Mouse (Mus musculus) layer of hippocampus, postnatal 36 days (tissue): ENCODE data around the gene Mertk. TPM values are rescaled to one million over a fixed set of nuclear protein-coding genes. Genes with fewer than 3 reads are reported as not detected.

ENCODE experiments used
- DNase-seq, 2 experiments: peaks; one replicate each; pipeline ENCODE4 v3.0.0; 2022
- total RNA-seq, 2 experiments: library from RNA; stranded (reverse); gene quantifications; 2 replicates each; pipeline ENCODE4 v1.2.3; 2021

Gene Mertk
- total RNA-seq, 2 experiments from 2014 or later = 26.2 to 44.1 TPM

- no peak for DNase-seq
Observed at GRCm38 (mm10) chr2:128726067-128726466, 27.3 kb downstream of the Mertk start.

- no peak for DNase-seq
Observed at GRCm38 (mm10) chr2:128726626-128727025, 27.9 kb downstream of the Mertk start.

GRCm38 (mm10) chr2:128727552-128727951, 28.8 kb downstream of the Mertk start:
- DNase-seq = no peak

GRCm38 (mm10) chr2:128728066-128728465, 29.3 kb downstream of the Mertk start:
- DNase-seq = no peak

GRCm38 (mm10) chr2:128729141-128729540, 30.4 kb downstream of the Mertk start:
- DNase-seq = no peak

- no peak for DNase-seq
Observed at GRCm38 (mm10) chr2:128731514-128731913, 32.8 kb downstream of the Mertk start.

GRCm38 (mm10) chr2:128731951-128732350, 33.2 kb downstream of the Mertk start:
- DNase-seq = no peak

GRCm38 (mm10) chr2:128735089-128735488, 36.3 kb downstream of the Mertk start:
- DNase-seq = no peak

- DNase-seq = no peak
Observed at GRCm38 (mm10) chr2:128737051-128737450, 38.3 kb downstream of the Mertk start.

GRCm38 (mm10) chr2:128737796-128738195, 39.0 kb downstream of the Mertk start:
- no peak for DNase-seq

GRCm38 (mm10) chr2:128738725-128739258, 40.0 kb downstream of the Mertk start:
- DNase-seq = peak; percentile 72 to 73

GRCm38 (mm10) chr2:128745879-128746620, 47.3 kb downstream of the Mertk start:
- peak in 1 of 2 experiments; percentile 19 for DNase-seq

GRCm38 (mm10) chr2:128746621-128747151, 47.9 kb downstream of the Mertk start:
- DNase-seq = peak in 1 of 2 experiments; percentile 21

GRCm38 (mm10) chr2:128747433-128748028, 48.8 kb downstream of the Mertk start:
- no peak for DNase-seq

GRCm38 (mm10) chr2:128748171-128748570, 49.4 kb downstream of the Mertk start:
- no peak for DNase-seq

- DNase-seq = no peak
Observed at GRCm38 (mm10) chr2:128751030-128751429, 52.3 kb downstream of the Mertk start.

GRCm38 (mm10) chr2:128753295-128753873, 54.6 kb downstream of the Mertk start:
- DNase-seq = no peak

- DNase-seq = no peak
Observed at GRCm38 (mm10) chr2:128755149-128755691, 56.5 kb downstream of the Mertk start.

GRCm38 (mm10) chr2:128758724-128759340, 60.1 kb downstream of the Mertk start:
- DNase-seq = no peak

- no peak for DNase-seq
Observed at GRCm38 (mm10) chr2:128762008-128762407, 63.3 kb downstream of the Mertk start.

- no peak for DNase-seq
Observed at GRCm38 (mm10) chr2:128765787-128766186, 67.0 kb downstream of the Mertk start.

- no peak for DNase-seq
Observed at GRCm38 (mm10) chr2:128768545-128769247, 69.9 kb downstream of the Mertk start.
